23 mouse cellular contexts compared by ENCODE assay signal in the genomic region with DNA sequence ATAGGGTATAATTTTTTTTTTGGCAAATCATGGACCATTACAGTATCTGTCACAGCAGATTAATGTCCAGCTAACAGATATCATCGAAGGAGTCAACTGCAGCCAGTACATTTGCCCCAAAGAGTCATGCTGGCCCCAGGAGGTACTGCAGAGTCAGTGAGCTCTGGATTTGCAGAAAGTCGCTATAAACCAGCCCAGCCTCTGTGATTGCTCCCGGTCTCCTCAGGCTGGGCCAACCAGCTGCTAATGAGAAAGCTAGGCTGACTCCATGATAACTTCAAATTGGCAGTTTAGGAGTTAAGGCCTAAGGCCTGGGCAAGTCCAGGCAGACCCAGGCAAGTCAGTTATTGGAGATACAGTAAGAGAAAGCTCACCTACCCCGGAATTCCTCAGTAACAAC. TPM values are rescaled to one million over a fixed set of nuclear protein-coding genes. Genes with fewer than 3 reads are reported as not detected.
"Had no signal": no experiment of that assay in that cellular context is flagged by ENCODE, and none has a peak within 500 bp of the region (broad histone marks: within the 10 kb centered on the region; RNA-seq: fewer than 3 reads in every experiment).

No protein-coding gene starts in this region.

- H3K27ac ChIP-seq: midbrain, embryonic 10.5 days; midbrain, embryonic 12.5 days; neural tube, embryonic 13.5 days; neural tube, embryonic 15.5 days had no signal

- H3K36me3 ChIP-seq: midbrain, embryonic 10.5 days; midbrain, embryonic 12.5 days; neural tube, embryonic 13.5 days; neural tube, embryonic 15.5 days had no signal

- H3K4me1 ChIP-seq: midbrain, embryonic 10.5 days; midbrain, embryonic 12.5 days; neural tube, embryonic 13.5 days; neural tube, embryonic 15.5 days had no signal

- DNase-seq: lung, adult 18-20 months; lung, embryonic 14.5 days; lung, postnatal 10 days; lung, postnatal 4 days; midbrain, embryonic 14.5 days; retina, postnatal 1 day; right cerebral cortex, adult 18-20 months; right cerebral cortex, postnatal 25 days; right cerebral cortex, postnatal 4 days; spleen, adult 18-20 months; thymus, adult 2 months; thymus, postnatal 25 days; thymus, postnatal 4 days had no signal

- H3K27me3 ChIP-seq: midbrain, embryonic 12.5 days; neural tube, embryonic 13.5 days; neural tube, embryonic 15.5 days had no signal

- H3K9me3 ChIP-seq: neural tube, embryonic 15.5 days had no signal

- H3K4me3 ChIP-seq: midbrain, embryonic 10.5 days; midbrain, embryonic 12.5 days; myocyte; neural tube, embryonic 13.5 days; neural tube, embryonic 15.5 days had no signal

RNA-seq across cellular contexts. Expression of a gene that starts 45.1 kb away (rescaled TPM):
- total RNA-seq: megakaryocyte, adult 5-6 weeks; megakaryocyte-erythroid progenitor cell, adult 5-6 weeks had no signal
- polyA plus RNA-seq: lung, embryonic 14.5 days; lung, embryonic 16.5 days; midbrain, embryonic 10.5 days; midbrain, embryonic 12.5 days; midbrain, embryonic 14.5 days; neural tube, embryonic 11.5 days; neural tube, embryonic 13.5 days; stomach, embryonic 14.5 days had no signal
